Mouse (Mus musculus): ENCODE data around the gene 1700018F24Rik.
"Not testable (repeated sequence)": the region's sequence is repeated elsewhere in the genome, so short reads cannot be mapped to it uniquely, and the experiment has no call there.

Gene 1700018F24Rik

DNA sequence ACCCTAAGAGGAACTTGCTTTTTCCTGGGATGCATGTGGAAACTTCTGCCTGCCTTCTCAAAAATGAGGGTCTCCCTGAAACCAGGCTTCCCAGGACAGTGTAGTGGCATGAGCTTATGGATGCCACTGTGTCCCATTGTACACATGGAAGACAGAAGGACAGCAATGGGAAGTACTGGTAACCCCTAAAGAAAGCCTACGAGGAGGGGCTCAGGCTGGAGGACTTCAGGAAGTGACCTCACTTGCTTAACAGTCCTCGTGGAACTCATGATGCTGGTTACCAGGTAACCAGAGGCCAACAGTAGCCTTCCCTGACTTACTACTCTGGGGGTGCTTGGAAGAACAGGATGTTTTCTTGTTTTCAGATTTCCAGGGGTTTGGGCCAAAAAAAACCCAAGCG, at the start of gene 1700018F24Rik:
Gene 1700018F24Rik, plus strand, starts transcription at position 301 of the 400 bp plus-strand sequence.
- DNase-seq (ENCODE audit: low spot score in 2 of 2) = not testable (repeated sequence)

- no peak for DNase-seq (ENCODE audit: low spot score in 2 of 2)
Measured at GRCm38 (mm10) chr5:144998491-144998890, 44.3 kb upstream of the 1700018F24Rik start.

GRCm38 (mm10) chr5:145003362-145003761, 39.4 kb upstream of the 1700018F24Rik start:
- no peak for DNase-seq (ENCODE audit: low spot score in 2 of 2)

DNA sequence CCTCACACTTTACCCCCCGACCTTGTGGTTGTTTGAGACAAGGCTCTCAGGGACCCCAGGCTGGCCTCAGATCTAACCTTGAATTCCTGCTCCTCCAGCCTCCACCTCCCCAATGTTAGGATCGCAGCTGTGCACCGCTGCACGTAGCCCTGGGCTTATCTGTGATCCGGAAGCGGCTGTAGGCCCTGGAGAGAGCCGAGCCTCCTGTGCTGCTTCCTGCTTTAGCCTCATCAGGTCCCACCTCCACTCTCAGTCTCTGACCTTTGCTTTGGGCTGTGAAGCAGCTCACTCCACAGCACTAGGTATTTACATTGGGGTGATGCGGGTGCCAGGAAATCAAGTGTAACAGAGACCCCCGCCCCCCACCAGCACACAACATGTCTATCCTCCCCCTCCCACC, 38.3 kb upstream of the 1700018F24Rik start:
- no peak for DNase-seq (ENCODE audit: low spot score in 2 of 2)

DNA sequence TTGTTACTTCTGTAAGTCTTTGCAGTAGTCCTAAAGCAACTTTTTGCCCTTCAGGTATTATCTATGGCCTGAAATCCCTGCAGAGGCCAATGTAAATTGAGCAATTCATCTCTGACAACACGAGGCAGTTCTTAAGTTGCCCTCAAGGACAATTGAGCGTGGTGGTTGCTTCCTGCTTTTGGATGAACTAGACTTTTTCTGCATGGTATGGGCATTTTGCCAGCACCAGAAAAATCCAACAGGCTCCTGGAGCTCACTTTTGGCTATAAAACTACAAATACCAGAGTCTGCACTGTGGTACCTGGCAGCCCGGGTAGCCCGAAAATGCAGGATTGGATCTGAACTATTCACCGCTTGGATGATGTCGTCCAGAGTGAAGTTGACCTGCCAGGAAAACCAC, 37.2 kb upstream of the 1700018F24Rik start:
- DNase-seq (ENCODE audit: low spot score in 2 of 2) = no peak

DNA sequence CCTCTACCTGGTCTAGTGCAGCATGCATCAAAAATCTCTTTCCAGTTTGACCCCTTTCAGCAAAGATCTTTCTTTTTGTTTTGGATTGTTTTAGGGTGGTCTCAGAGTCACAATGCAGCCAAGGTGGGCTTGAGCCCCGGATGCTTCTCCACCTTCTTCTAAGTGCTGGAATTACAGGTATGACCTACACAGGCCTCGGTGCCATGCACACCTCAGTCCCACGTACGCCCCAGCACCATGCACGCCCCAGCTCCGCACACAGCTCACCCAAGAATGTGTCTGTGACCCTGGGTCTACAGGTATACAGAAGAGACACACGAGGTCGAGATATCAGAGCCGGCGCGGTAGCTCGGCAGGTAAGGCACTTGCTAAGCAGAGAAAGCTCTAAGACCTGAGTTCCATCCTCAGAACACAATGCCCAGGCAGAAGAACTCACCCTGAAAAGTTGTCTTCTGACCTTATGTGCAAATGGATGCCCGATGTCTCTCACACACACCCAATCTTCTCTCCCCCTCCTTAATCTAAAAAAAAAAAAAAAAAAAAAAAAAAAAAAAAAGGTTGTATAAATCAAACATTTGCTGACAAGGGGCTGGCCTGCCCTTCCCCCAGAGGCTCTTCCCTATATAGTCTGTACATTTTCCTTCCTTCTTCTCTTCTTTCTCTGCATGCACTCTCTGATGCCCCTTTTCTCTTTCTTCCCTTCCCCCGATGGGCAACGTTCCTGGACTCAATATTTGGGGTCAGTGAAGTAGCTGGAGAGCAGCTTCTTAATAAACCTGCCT, 33.7 kb upstream of the 1700018F24Rik start:
- no peak for DNase-seq (ENCODE audit: low spot score in 2 of 2)

DNA sequence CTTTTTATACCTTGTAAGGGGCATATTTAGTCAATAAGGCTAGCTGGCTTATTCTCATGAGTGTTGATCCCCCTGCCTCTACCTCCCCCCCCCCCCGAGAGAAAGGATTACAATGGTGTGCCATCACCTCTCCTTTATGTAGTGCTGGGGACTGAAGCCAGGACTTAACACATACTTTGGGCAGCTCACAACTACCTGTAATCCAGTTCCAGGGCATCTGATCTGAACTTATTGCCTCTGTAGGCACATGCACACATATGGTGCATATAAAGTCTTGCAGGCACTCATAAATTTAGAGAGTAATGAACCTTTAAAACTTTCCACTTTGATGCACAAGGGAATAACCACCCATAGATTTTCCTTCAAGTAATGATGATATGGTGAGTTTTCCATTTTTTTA, 28.5 kb upstream of the 1700018F24Rik start:
- no peak for DNase-seq (ENCODE audit: low spot score in 2 of 2)

GRCm38 (mm10) chr5:145016761-145017160, 26.0 kb upstream of the 1700018F24Rik start:
- not testable (repeated sequence) for DNase-seq (ENCODE audit: low spot score in 2 of 2)

- DNase-seq (ENCODE audit: low spot score in 2 of 2) = not testable (repeated sequence)
Measured at GRCm38 (mm10) chr5:145020254-145020653, 22.5 kb upstream of the 1700018F24Rik start.

GRCm38 (mm10) chr5:145020712-145021111, 22.1 kb upstream of the 1700018F24Rik start:
- DNase-seq (ENCODE audit: low spot score in 2 of 2) = not testable (repeated sequence)

DNA sequence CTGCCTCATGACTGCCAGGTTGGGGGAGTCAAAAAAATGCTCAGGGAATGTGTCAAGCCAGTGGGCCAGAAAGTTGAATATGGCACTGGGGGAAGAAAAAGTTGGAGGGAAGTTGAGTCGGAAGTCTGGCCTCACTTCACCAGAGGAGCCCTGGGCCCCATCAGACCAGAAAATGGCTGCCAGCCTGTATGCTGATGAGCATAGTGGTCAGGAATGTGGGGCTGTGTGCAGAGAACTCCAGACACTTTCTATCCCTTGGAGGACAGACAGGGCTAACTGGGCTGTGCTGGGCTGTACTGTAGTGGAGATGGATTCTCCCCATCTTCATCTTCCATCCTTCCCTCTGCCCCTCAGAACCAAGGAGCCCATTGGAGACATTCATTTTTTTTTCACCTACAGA, 12.3 kb upstream of the 1700018F24Rik start:
- DNase-seq (ENCODE audit: low spot score in 2 of 2) = not testable (repeated sequence)

DNA sequence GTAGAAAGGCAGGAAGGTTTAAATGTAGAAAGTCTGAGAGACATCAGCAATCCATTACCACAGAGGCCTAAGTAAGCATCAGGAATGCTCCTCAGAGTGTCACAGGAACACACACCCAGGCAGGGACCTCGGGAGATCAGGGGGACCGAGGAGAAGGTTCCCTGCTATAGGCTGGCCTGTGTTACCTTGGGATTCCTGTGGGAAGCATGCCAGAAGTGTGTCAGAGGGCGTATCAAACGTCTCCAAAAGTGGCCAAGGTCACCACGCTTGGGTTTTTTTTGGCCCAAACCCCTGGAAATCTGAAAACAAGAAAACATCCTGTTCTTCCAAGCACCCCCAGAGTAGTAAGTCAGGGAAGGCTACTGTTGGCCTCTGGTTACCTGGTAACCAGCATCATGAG, 10.4 kb upstream of the 1700018F24Rik start, which contains the start of gene Gm4871:
Gene Gm4871, minus strand, starts transcription at position 364 of the 400 bp plus-strand sequence.
- DNase-seq (ENCODE audit: low spot score in 2 of 2) = not testable (repeated sequence)

GRCm38 (mm10) chr5:145041628-145042027, 1.2 kb upstream of the 1700018F24Rik start:
- no peak for DNase-seq (ENCODE audit: low spot score in 2 of 2)

GRCm38 (mm10) chr5:145054187-145054586, 11.4 kb downstream of the 1700018F24Rik start:
- not testable (repeated sequence) for DNase-seq (ENCODE audit: low spot score in 2 of 2)

- DNase-seq (ENCODE audit: low spot score in 2 of 2) = no peak
Measured at GRCm38 (mm10) chr5:145057907-145058306, 15.1 kb downstream of the 1700018F24Rik start.

- DNase-seq (ENCODE audit: low spot score in 2 of 2) = no peak
Measured at GRCm38 (mm10) chr5:145058722-145059121, 15.9 kb downstream of the 1700018F24Rik start.

- DNase-seq (ENCODE audit: low spot score in 2 of 2) = no peak
Measured at GRCm38 (mm10) chr5:145059524-145059923, 16.7 kb downstream of the 1700018F24Rik start.

DNA sequence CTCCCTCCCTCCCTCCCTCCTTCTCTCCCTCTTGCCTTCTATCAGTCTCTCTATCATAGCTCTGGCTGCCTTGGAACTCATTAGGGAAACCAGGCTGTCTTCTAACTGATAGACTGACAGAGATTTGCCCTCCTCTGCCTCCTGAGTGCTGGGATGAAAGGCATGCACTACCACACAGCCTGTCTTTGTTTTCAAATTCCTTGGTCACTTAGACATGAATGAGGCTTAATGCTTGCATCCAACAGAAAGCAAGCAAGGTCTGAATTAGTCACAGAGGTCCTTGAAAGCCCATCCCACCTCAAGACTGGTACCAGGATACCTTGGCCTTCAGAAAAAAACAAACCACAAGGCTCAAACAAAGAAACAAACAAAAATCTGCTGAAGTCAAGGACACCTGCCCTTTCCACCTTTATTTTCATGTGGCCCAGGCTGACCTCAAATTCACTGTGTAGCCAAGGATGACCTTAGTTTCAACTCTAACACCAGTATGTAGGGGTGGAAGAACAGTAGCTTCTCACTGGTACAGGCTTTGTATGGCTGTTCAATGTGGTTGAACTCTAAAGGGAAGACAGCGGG, 22.1 kb downstream of the 1700018F24Rik start:
- DNase-seq (ENCODE audit: low spot score in 2 of 2) = no peak

DNA sequence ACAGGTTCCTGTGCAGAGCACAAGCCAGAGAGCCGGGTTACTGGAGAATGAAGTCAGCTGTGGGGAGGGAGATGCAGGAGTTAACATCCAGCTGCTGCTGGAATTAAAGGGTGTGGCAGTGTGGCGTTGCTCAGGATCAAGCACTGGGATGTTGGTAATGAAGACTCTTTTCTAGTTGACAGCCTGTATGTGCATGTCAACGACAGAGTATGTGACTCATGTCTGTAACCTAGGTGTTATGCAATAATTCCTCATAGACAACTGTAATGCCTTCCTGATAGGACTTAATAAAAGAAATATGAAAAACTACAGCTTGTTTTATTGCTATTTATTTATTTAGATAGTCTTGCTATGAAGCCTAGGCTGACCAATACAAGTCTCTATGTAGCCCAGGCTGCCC, 26.1 kb downstream of the 1700018F24Rik start:
- no peak for DNase-seq (ENCODE audit: low spot score in 2 of 2)

DNA sequence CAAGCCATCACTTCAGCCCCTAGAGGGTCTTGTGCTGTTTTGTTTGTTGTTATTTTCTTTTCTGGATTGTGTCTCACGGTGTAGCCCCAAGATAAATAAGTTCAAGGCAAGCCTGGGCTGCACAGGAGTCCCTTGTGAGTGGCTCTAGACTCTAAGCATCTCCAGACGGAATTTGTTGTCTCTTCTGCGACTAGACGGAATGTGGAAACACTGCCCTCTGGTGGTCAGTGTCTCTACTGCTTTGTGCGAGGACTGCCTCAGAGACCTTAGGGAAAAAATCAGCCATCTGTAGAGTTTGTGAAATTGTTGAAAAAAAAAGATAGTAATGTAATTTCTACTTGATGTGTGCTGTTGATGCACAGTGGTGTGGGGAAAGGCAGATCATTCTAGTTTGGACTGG, 26.9 kb downstream of the 1700018F24Rik start:
- peak; percentile 41 to 60 for DNase-seq (ENCODE audit: low spot score in 2 of 2)

DNA sequence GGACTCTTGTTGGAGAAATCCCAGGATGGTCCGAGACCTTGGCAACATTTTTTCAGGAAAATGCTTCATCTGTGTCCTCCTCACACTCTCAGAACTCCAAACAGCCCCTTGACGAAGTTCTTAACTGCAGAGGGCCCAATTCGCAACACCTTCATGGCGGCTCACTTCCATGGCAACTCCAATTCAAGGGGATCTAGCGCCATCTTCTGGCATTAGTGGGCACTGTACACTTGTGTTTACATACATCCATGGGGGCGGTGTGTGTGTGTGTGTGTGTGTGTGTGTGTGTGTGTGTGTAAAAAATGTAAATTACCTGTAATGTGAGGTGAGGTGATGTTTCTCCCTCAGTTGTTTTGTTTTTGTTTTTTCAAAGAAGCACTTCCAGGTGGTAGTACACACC, 28.6 kb downstream of the 1700018F24Rik start:
- DNase-seq (ENCODE audit: low spot score in 2 of 2) = no peak

DNA sequence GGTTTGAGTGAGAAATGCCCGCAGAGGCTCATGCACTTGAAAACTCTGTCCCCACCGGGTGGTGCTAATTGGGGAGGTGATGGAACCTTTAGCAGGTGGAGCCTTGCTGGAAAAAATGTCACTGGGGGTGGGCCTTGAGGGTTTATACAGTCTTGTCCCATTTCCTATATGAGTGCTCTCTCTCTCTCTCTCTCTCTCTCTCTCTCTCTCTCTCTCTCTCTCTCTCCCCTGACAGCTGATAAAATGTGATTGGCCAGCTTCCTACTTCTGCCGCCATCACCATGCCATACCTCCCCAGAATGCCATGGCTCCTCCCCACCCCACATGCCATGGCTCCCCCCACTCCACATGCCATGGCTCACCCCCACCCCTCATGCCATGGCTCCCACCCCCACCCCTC, 32.3 kb downstream of the 1700018F24Rik start:
- DNase-seq (ENCODE audit: low spot score in 2 of 2) = no peak

Data from natural killer cell, adult 2 months (primary cell).